Mouse (Mus musculus) hematopoietic stem cell, adult 5-6 weeks (primary cell): Measurements from ENCODE around the gene Plekha7. TPM values are rescaled to one million over a fixed set of nuclear protein-coding genes. Genes with fewer than 3 reads are reported as not detected.

Experiments used
- ATAC-seq, 2 experiments: fragments of 125-278 bp in 1 of 2; replicated peaks in 1 of 2; 2 replicates each; pipeline ENCODE4 v1.8.0; 2016 to 2017; ENCODE audit warnings: inconsistent platforms in 2 of 2, mild to moderate bottlenecking in 2 of 2, moderate number of reproducible peaks in 2 of 2, low read depth in 1 of 2, moderate TSS enrichment in 1 of 2; ENCODE audit not compliant: low FRiP score in 2 of 2, poor library complexity in 2 of 2, severe bottlenecking in 2 of 2, insufficient read depth in 1 of 2, low TSS enrichment in 1 of 2
- total RNA-seq: library from RNA; stranded (forward); fragments of 172-1452, 232-1000 nt; gene quantifications from 2 replicates; pipeline ENCODE4 v1.2.3, GENCODE M21; 2017

Gene Plekha7
- total RNA-seq, result 2.4 and 7.0 TPM in 2 replicates

DNA sequence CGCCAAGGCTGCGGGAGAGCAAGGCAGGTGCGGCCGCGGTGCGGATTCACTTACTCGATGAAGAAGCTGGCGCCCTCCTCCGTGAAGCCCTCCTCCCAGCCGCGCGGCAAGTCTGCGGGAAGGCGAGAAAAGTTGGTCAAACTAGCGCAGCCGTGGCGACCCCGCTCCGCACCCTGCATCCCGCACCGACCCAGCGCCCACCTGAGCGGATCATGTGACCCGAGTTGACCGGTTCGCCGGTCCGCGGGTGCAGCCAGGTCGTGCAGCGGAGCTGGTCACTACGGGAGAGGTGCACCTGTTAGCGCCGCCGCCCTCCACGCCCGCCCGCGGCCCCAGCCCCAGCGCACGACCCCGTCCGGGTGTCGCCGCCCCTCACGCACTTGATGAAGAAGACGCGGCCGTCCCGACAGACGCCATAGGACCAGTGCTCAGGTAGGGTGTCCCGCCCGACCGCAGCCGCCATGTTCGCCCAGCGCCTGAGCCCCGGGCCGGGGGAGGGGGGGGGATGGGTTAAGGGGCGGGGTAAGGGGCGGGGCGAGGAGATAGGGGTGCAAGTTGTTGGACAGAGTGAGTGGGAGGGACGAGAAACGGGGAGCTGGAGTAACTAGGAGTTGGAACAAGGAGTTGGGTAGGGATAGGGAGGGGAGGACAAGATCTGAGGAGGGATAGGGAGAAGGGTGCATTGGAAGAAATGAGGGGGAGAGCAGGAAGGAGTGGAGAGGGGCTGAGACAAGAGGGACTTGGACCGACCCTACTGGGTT, at the start of gene Plekha7:
Plekha7 (minus strand) TSS at position 506 of the 761 bp plus-strand sequence.
- ATAC-seq, result peak; percentile 25 to 35; a peak in 3 of 4 replicates

DNA sequence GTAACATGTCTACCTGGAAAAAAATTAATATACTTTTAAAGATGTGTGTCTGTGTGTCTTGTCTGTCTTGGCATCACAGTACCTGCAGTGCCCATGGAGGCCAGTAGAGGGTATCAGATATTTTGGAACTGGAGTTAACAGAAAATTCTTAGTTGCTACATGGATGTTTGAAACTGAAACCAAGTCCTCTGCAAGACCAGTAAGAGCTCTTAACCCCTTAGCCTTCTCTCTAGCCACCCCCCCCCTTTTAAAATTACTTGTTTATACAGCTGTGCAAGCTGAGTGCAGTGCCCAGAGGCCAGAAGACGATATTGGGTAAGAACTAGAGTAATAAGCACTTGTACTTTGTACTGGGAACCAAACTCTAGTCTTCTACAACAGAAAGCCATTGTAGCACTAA, 28.1 kb upstream of the Plekha7 start:
- peak; percentile 50 to 54 for ATAC-seq

DNA sequence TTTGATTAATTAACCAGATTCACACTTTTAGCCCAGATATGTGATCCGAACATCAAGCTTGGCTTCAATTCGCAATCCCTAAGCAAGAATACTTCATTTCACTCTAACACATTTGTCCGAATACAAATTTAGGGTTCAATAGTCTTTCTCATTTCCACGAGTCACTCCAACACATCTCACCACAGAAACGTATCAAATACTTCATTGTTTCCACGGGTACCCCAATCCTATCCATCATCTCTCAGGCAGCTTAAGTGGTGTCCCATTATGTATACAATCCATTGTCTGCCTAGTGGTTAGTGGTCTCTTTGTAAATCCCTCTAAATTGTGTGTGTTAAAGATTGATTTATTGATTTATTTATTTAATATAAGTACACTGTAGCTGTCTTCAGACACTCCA, 27.0 kb upstream of the Plekha7 start:
- ATAC-seq, result no peak

DNA sequence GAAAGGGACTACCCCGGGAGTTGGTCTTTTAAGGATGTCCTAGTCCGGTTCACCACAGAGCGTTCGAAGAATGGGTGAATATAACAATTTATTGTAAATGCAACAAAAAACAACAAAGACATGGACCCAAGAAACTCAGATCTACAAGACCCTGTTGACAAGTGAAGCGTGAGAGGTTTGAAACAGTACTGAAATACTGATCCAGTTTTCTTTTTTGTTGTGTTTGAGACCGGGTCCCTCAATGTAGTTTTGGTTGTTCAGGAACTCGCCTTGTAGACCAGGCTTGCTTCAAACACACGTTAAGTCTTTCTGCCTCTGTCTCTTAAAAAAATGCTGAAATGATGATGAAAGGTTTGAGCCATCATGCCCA, 26.5 kb upstream of the Plekha7 start:
- no peak for ATAC-seq

DNA sequence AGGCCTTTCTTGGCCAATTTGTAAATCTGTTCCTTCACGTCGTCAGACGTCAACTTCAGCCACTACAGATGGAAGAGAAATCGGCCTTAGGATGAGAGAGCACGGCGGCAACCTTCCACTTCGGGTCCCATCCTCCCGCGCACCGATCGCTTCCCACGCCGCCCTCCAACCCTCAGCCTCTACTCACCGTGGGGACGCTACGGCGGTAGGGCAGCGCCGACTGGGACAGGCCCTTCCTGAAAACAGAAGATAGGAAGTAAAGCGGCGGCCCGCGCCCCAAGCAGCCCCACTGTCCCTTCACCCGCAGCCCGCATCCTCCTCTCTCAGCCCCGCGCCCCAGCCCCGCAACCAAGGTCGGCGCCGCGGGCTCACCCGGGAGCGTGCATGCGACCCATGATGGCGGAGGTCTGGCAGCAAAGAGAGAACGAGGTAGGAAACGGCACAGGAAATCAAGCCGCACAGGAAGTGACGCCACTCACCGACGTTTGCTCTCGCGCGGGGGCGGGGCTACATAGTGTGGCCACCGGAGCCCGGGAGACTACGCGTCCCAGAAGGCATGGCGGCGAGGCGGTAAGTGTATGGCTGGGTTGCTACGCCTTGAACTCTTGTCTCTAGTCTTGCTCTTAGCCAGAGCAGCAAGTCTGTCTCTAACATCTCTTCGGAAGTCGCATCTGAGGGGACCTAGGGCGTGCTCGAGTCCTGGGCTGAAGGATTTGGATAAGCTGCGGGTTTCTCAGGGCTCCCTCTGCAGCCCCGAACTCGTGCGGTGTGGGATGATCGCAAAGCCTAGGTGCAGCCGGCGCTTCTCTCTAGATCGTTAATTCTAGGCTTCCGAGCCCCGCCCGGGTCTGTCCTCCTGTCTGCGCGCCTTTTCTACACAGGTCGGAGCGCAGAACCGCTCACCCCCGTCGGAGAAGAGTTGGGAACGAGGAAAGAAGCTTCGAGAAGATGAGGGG, 25.8 kb upstream of the Plekha7 start, which contains the start of gene Rps13:
Rps13 (minus strand) TSS at position 483 of the 956 bp plus-strand sequence.
- ATAC-seq, result peak; percentile 95

DNA sequence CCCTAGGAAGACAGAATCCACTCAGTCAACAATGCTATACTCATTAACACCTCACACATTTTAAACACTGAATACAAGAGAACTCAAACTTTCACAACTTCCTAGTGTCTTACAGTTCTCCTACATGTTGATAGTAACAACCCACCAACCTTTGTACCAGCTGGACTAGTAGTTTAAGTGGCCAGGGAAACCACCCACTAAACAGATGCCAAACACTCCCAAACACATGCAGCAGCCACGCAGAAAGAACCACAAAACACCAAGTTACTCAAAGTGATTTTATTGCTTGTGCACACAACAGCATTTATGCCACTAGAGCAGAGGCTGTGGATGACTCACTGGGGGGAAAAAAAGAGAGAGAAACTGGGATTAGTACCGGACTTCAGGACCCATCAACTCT, 23.1 kb upstream of the Plekha7 start:
- no peak for ATAC-seq

DNA sequence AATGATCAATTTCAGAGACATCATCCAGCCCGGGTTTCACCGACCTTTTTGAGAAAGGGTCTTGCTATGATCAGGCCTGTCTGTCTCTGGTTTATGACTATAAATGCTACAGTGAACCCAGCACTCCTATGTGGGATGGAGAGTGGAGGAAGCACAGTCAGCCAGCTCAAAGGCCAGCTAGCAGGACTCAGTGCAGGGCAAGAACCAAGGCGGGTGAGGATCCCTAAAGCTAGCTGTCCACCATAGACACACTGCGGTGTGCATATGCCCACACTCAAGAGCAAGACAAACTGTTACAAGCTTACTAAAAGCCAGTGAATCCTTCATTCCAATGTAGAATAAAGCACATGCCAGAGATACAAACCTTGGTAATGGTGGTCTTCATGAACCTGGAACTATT, 21.7 kb upstream of the Plekha7 start:
- ATAC-seq, result no peak

DNA sequence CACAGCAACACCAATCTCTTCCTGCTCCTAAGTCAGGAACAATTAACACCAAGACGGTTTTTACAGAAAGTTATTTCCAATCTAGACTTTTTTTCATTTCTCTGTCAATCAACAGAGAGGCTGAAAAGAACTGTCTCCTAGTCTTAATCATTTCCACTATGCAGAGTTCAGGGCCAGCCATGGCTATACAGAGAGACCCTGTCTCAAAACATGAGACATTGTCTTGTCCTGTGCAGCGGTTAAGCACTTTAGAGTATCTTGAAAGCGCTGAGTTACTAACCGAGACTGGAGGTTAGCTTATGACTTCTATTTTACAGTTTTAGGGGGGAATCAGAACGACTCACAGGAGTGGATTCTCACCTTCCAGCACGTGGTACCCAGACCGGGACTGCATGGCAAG, 20.6 kb upstream of the Plekha7 start:
- ATAC-seq, result no peak

DNA sequence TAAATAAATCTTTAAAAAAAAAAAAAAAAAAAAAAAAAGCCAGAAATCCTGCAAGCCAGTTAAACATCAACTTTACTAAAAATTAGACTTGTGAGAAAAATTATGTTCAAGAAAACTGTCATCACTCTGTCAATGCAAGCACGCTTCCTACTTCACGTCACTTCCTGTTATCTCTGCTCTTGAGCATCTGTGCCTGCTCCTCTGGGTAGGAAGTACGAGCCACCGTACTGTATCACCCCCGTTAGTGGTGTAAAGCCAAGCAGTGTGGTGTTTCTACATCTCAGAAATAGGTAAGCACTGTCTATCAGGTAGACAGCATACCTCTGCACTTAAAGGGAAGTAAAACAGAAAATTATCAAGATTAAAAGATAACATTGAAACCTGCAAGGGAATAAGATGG, 19.7 kb upstream of the Plekha7 start:
- no peak for ATAC-seq

DNA sequence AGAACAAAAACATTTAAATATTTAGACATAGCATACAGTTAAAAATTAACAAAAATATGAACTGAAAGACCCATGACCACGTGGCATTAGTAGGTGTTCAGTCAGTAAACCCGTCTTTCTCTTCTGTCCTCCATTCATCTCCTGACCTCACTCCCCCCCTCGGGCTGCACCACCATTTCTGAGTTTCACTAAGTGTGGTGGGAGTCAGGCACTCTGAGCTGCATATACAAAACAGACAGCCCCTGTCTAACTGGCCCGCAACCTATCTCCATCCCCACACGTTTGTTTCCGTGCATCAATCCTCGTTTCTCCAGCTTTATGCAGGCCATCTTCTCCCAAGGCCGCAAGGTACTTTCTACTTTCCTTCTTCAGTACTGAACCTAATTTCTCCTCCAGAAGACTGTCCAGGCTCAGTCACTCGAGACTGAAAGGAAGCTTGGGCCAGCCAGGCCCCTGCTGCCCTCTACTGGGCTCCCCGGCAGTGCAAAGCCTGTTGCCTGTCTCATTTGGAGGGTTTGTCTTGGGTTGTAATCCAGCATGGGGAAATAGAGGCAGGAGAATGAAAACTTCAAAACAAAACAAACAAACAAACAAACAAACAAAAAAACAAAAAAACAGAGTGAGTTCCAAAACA, 15.3 kb upstream of the Plekha7 start:
- peak; percentile 80 to 92 for ATAC-seq

DNA sequence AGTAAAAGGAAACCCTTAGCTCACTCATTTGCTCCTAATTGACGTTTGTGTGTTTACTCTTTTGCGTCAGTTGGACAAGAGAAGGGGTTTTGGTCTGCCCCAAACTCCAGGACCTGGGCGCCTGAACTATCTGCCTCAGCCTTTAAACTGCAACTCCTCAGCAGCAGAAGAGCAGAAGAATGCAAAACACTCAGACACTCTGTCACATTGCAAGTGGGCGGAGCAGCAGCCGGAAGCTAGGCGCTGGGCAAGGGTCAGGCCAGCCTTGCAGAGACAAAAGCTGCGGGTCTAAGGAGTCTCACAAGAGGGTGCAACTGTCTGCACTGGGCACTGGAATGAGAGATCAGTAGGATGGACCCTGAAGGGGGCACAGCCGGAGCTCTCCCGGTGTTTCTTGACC, 1.3 kb upstream of the Plekha7 start:
- peak in 1 of 2 experiments; percentile 12; a peak in 1 of 4 replicates for ATAC-seq

DNA sequence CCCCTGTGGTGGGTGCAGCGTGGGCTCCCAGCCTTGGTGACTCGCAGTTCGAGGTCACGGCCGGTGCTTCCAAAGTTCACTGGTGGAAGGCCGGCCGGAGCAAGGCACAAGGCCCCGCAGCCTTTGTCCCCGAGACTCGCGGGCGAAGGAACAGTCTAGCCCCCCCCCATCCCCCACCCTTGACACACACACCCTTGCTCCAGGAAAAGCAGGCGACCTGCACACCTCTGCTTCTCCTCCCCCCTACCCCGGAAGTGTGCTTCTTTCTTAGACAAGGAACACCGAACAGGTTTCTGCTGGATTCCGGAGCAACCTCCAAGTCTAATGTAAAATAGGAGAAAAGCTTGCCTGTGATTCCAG, 436 bp upstream of the Plekha7 start:
- no peak for ATAC-seq

DNA sequence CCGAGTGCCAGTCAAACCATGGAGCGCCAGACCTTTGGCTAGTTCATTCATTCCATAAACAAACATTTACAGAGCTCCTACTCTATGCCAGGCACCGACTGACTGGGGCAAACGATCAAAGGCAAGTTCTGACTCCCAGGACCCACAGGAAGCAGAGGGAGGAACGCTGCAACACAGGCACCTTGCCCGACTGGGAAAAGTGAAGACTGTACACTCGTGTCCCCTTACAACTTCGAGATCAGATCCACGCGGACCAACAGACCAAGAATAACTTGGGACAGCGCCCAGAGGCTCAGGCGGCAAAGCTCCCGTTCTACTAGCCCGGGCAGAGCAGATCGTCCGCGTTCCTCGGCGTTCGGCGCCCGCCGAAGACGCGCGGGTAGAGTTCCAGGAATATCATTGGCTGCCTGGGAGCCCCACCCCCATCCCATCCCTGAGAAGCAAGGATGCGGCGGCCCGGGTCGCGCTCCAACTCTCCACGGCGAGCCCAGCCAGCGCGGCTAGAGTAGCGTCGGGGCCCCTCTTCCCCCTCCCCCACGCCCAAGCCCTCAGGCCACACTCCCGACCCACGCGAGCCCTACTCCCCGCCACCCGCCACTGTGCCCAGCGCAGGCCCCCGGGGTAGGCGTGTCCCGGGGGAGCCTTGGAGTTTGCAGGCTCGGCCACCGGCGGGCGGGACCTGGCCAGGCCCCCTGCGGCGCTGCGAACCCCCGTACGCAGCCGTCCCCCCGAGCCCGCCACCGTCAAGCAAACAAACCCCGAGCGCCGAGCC, 891 bp downstream of the Plekha7 start:
- peak in 1 of 2 experiments; percentile 29; a peak in 2 of 4 replicates for ATAC-seq

DNA sequence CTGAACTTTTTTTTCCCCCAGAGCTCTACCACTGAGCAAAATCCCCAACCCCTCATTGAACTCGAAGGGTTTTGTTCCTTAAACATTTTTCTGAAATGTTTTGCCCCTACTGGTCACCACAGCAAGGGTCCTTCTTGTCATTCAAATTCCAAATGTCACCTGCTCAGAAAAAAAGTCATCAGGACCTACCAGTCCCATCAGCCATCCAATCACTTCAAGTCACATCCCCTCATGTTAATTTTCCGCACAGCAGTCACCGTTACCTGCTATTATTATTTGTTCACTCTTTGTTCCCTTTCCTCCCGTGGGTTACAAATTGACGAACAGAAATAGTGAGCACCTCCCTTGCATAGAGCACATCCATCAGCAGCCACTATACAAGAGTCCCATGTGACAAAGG, 1.6 kb downstream of the Plekha7 start:
- 0 out of 4 replicates have a peak, but pooled peaks of 1 of the 2 experiments have one; percentile 37 for ATAC-seq

DNA sequence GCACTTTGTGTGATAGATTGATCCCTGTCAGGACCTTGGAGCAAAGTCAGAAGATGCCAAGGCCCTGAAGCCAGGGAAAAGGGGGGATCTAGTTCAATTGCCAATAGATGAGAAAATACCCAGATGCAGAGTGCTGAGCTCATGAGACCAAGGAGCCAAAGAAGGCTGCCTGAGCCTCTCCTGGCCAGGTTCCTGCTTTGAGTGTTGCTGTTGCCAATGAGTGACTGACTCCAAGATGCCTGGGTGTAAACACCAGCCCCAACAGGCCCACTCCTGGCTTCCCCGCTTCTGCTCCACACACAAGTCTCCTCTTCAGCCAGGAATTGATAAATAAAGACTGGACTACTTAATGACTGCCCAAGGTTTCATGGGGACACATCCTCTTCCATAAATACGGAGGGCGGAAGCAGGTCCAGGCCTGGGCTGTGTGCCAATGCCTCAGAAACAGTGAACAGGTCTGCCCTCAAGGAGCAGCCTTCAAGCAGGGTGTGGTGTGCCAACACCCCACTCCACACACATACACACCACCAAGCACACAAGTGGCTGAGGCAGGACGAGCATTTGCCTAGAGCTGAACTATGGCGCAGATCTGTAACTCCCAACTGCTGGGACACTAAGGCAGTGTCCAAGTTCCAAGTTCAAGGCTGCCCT, 6.4 kb downstream of the Plekha7 start:
- ATAC-seq, result no peak

DNA sequence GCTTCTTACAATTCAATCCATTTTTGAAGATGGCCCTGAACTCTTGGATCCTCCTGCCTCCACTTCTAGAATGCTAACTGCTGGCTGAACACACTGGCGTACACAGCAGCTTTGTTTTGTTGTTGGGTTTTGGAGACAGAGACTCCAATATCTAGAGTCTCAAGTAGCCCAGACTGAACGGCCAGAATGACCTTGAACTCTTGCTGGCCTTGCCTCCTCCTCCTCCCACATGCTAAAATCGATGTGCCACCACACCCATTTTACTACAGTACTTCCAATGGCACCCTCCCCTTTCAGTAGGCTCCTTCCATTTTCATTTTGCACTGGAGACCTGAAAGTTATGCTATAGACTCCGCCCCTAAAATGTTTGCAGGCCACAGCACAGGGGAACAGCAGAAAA, 7.0 kb downstream of the Plekha7 start:
- ATAC-seq, result no peak

DNA sequence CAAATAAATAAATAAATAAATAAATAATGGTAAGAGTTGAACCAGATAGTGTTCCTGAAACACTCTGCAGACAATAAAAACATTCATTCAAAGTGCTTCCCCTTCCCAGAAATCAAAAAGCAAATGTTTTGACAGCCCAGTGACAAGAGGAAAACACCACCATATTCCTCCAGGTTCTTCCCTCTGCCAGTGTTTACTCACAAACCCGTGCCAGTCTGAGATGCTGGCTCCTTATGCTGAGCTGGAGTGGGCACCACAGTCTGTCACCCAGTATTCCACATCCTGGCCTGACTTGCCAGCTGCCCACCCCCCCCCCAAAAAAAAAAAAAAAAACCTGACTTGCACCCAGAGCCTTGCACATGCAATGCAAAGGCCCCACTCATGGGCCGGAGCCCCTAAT, 9.3 kb downstream of the Plekha7 start:
- ATAC-seq, result no peak
